Comparison of ENCODE assay signal across 17 mouse cellular contexts in genomic region chr12:70768745-70769144, GRCm38 (mm10). TPM values are rescaled to one million over a fixed set of nuclear protein-coding genes. Genes with fewer than 3 reads are reported as not detected.
DNase-seq lines count a peak whose midpoint lies in the region; ATAC-seq and TF ChIP-seq lines count a peak whose summit lies in the region.
"Had no signal": no experiment of that assay in that cellular context is flagged by ENCODE, and none has a peak within 500 bp of the region (broad histone marks: within the 10 kb centered on the region; RNA-seq: fewer than 3 reads in every experiment).

No protein-coding gene starts in this region.

- no peak for ATAC-seq in lung, embryonic 14.5 days (ENCODE audit: insufficient read depth)
- ATAC-seq in liver, postnatal 0 days = no peak
- ATAC-seq in stomach, embryonic 16.5 days (ENCODE audit: insufficient read depth, low FRiP score) = peak; percentile 50; the same call in 1 of the 2 replicates
- no peak for ATAC-seq in hindbrain, embryonic 12.5 days (ENCODE audit: low FRiP score)
- ATAC-seq: activated CD4-positive, CD25-positive, alpha-beta regulatory T cell, adult 4 months; forebrain, embryonic 16.5 days; hindbrain, embryonic 16.5 days had no signal

- H3K4me1 ChIP-seq in lung, embryonic 14.5 days (ENCODE audit: insufficient read depth) = no peaks in the 10 kb centered on the region
- peaks cover 8% of the 10 kb centered on the region; the same call in 1 of the 2 replicates for H3K4me1 ChIP-seq in liver, postnatal 0 days (ENCODE audit: insufficient read depth)
- H3K4me1 ChIP-seq in stomach, embryonic 16.5 days (ENCODE audit: control insufficient read depth, insufficient read depth, low read length) = no peaks in the 10 kb centered on the region
- H3K4me1 ChIP-seq in hindbrain, embryonic 12.5 days = no peaks in the 10 kb centered on the region

- no peak overlapping the region for H3K27ac ChIP-seq in lung, embryonic 14.5 days (ENCODE audit: low read depth)
- H3K27ac ChIP-seq in liver, postnatal 0 days (ENCODE audit: low read depth) = peak overlapping the region; percentile 88; the same call in 1 of the 2 replicates
- H3K27ac ChIP-seq in stomach, embryonic 16.5 days (ENCODE audit: low read length) = no peak overlapping the region
- no peak overlapping the region for H3K27ac ChIP-seq in hindbrain, embryonic 12.5 days
- H3K27ac ChIP-seq: gastrocnemius, adult 2 months; lung, embryonic 15.5 days had no signal

- DNase-seq in lung, embryonic 14.5 days = peak; percentile 21
- DNase-seq in lung, postnatal 14 days = no peak
- peak; percentile 74 for DNase-seq in fat pad, adult 2 months (ENCODE audit: extremely low read depth, low read depth, low spot score)
- DNase-seq in liver, postnatal 0 days = no peak
- no peak for DNase-seq in frontal cortex, postnatal 14 days (ENCODE audit: low spot score in 2 of 2)
- DNase-seq: cerebellum, adult 9-10 months; embryo, embryonic 11 days; gastrocnemius, adult 2 months; heart, postnatal 10 days; left cerebral cortex, postnatal 4 days had no signal

- no peaks in the 10 kb centered on the region for H3K36me3 ChIP-seq in lung, embryonic 14.5 days (ENCODE audit: insufficient read depth)
- H3K36me3 ChIP-seq in liver, postnatal 0 days (replicated peaks; ENCODE audit: insufficient read depth, low read length) = no peaks in the 10 kb centered on the region
- H3K36me3 ChIP-seq in stomach, embryonic 16.5 days (ENCODE audit: control insufficient read depth, insufficient read depth, low read length) = no peaks in the 10 kb centered on the region
- no peaks in the 10 kb centered on the region for H3K36me3 ChIP-seq in hindbrain, embryonic 12.5 days
- H3K36me3 ChIP-seq: lung, embryonic 15.5 days had no signal

- no peak overlapping the region for H3K4me2 ChIP-seq in lung, embryonic 14.5 days
- no peak overlapping the region for H3K4me2 ChIP-seq in liver, postnatal 0 days (ENCODE audit: low read depth, low read length)
- no peak overlapping the region for H3K4me2 ChIP-seq in stomach, embryonic 16.5 days (ENCODE audit: low read depth, low read length)
- H3K4me2 ChIP-seq in hindbrain, embryonic 12.5 days (replicated peaks) = no peak overlapping the region
- H3K4me2 ChIP-seq: lung, embryonic 15.5 days; midbrain, embryonic 11.5 days had no signal

- no peaks in the 10 kb centered on the region for H3K27me3 ChIP-seq in lung, embryonic 14.5 days (ENCODE audit: insufficient read depth, low read length)
- no peaks in the 10 kb centered on the region for H3K27me3 ChIP-seq in liver, postnatal 0 days (ENCODE audit: insufficient read depth, low read length)
- H3K27me3 ChIP-seq in stomach, embryonic 16.5 days (ENCODE audit: control insufficient read depth, insufficient read depth, low read length) = no peaks in the 10 kb centered on the region
- no peaks in the 10 kb centered on the region for H3K27me3 ChIP-seq in hindbrain, embryonic 12.5 days
- H3K27me3 ChIP-seq: lung, embryonic 15.5 days had no signal

- no peaks in the 10 kb centered on the region for H3K9me3 ChIP-seq in lung, embryonic 14.5 days (ENCODE audit: low read depth, low read length)
- no peaks in the 10 kb centered on the region for H3K9me3 ChIP-seq in liver, postnatal 0 days (ENCODE audit: low read length)
- H3K9me3 ChIP-seq in stomach, embryonic 16.5 days (replicated peaks; ENCODE audit: control insufficient read depth, low read length) = no peaks in the 10 kb centered on the region
- H3K9me3 ChIP-seq in hindbrain, embryonic 12.5 days (replicated peaks) = no peaks in the 10 kb centered on the region
- H3K9me3 ChIP-seq: lung, embryonic 15.5 days had no signal

- H3K9ac ChIP-seq in lung, embryonic 14.5 days = no peak overlapping the region
- no peak overlapping the region for H3K9ac ChIP-seq in liver, postnatal 0 days (replicated peaks)
- no peak overlapping the region for H3K9ac ChIP-seq in stomach, embryonic 16.5 days (ENCODE audit: low read length)
- no peak overlapping the region for H3K9ac ChIP-seq in hindbrain, embryonic 12.5 days
- H3K9ac ChIP-seq: lung, embryonic 15.5 days had no signal

- H3K4me3 ChIP-seq in lung, embryonic 14.5 days (ENCODE audit: low read depth, low read length) = no peak overlapping the region
- no peak overlapping the region for H3K4me3 ChIP-seq in liver, postnatal 0 days (ENCODE audit: low read depth, low read length)
- H3K4me3 ChIP-seq in stomach, embryonic 16.5 days (replicated peaks; ENCODE audit: low read length) = no peak overlapping the region
- H3K4me3 ChIP-seq in hindbrain, embryonic 12.5 days = no peak overlapping the region
- H3K4me3 ChIP-seq: gastrocnemius, adult 2 months; lung, embryonic 15.5 days had no signal

- no peak for TF ChIP-seq CTCF in lung, embryonic 14.5 days (IDR thresholded peaks at IDR 0.05; ENCODE audit: low read depth)
- TF ChIP-seq CTCF in liver, postnatal 0 days (IDR thresholded peaks at IDR 0.05; ENCODE audit: low read depth) = no peak

- WGBS in lung, embryonic 14.5 days = 71% methylated on average over 9 of the region's 9 CpGs
- 64% methylated on average over 9 of the region's 9 CpGs for WGBS in liver, postnatal 0 days (ENCODE audit: insufficient replicate concordance)
- 69% methylated on average over 9 of the region's 9 CpGs for WGBS in stomach, embryonic 16.5 days
- 87% methylated on average over 9 of the region's 9 CpGs for WGBS in hindbrain, embryonic 12.5 days

- no peak for TF ChIP-seq EP300 in liver, postnatal 0 days (IDR thresholded peaks at IDR 0.05; ENCODE audit: low read depth)

RNA-seq across cellular contexts. Expression of gene Frmd6, which starts 56.6 kb away (rescaled TPM):
- polyA plus RNA-seq in lung, embryonic 14.5 days (2014; fragmentation: Nextera tagmentation; extraction: Ambion mirVana) = 40.4 and 42.8 TPM in 2 replicates
- polyA plus RNA-seq in liver, postnatal 0 days (2015; fragmentation: Nextera tagmentation; extraction: Ambion mirVana) = 2.0 and 2.4 TPM in 2 replicates
- 35.9 and 39.7 TPM in 2 replicates for polyA plus RNA-seq in stomach, embryonic 16.5 days (2015; fragmentation: Nextera tagmentation; extraction: Ambion mirVana)
- polyA plus RNA-seq in hindbrain, embryonic 12.5 days (2016; fragmentation: Nextera tagmentation; extraction: Ambion mirVana) = 28.2 and 33.3 TPM in 2 replicates

Comparison
In these comparisons a context has a peak if more than half of its experiments do, and no peak if none do; other contexts are left out.
1. DNase-seq: peak in lung, embryonic 14.5 days (single experiment) and fat pad, adult 2 months (single experiment); none in lung, postnatal 14 days (single experiment), liver, postnatal 0 days (single experiment) and frontal cortex, postnatal 14 days (0 of 2).